Mouse (Mus musculus): ENCODE results near the gene Mus81.

Mus81 gene

GRCm38 (mm10) chr19:5487768-5488550 is at the start of gene Mus81:
TSS of gene Mus81 (minus strand) at chr19:5488402.
- ATAC-seq (ENCODE audit: insufficient number of reproducible peaks, low FRiP score, low TSS enrichment): peak; percentile 31; the same call in 1 of the 2 replicates

GRCm38 (mm10) chr19:5532520-5532919 is 44.3 kb upstream of the Mus81 start:
- no peak for ATAC-seq (ENCODE audit: insufficient number of reproducible peaks, low FRiP score, low TSS enrichment)

- no peak for ATAC-seq (ENCODE audit: insufficient number of reproducible peaks, low FRiP score, low TSS enrichment)
Observed at GRCm38 (mm10) chr19:5530138-5530524, 41.9 kb upstream of the Mus81 start.

- peak; percentile 86; the same call in 1 of the 2 replicates for ATAC-seq (ENCODE audit: insufficient number of reproducible peaks, low FRiP score, low TSS enrichment)
Observed at GRCm38 (mm10) chr19:5529325-5530137, 41.3 kb upstream of the Mus81 start.

GRCm38 (mm10) chr19:5525204-5525603 is 37.0 kb upstream of the Mus81 start:
- no peak for ATAC-seq (ENCODE audit: insufficient number of reproducible peaks, low FRiP score, low TSS enrichment)

- no peak for ATAC-seq (ENCODE audit: insufficient number of reproducible peaks, low FRiP score, low TSS enrichment)
Observed at GRCm38 (mm10) chr19:5518721-5519120, 30.5 kb upstream of the Mus81 start.

- no peak for ATAC-seq (ENCODE audit: insufficient number of reproducible peaks, low FRiP score, low TSS enrichment)
Observed at GRCm38 (mm10) chr19:5516906-5517505, 28.8 kb upstream of the Mus81 start.

- ATAC-seq (ENCODE audit: insufficient number of reproducible peaks, low FRiP score, low TSS enrichment): no peak
Observed at GRCm38 (mm10) chr19:5515840-5516777, 27.9 kb upstream of the Mus81 start.

GRCm38 (mm10) chr19:5513005-5513349 is 24.8 kb upstream of the Mus81 start:
- ATAC-seq (ENCODE audit: insufficient number of reproducible peaks, low FRiP score, low TSS enrichment): no peak

- ATAC-seq (ENCODE audit: insufficient number of reproducible peaks, low FRiP score, low TSS enrichment): no peak
Observed at GRCm38 (mm10) chr19:5512091-5513004, 24.1 kb upstream of the Mus81 start.

GRCm38 (mm10) chr19:5511074-5511632 is 23.0 kb upstream of the Mus81 start:
- no peak for ATAC-seq (ENCODE audit: insufficient number of reproducible peaks, low FRiP score, low TSS enrichment)

GRCm38 (mm10) chr19:5510031-5511026 is 22.1 kb upstream of the Mus81 start, which contains the start of gene Snx32:
TSS of gene Snx32 (minus strand) at chr19:5510538.
- peak; percentile 100 for ATAC-seq (ENCODE audit: insufficient number of reproducible peaks, low FRiP score, low TSS enrichment)

- ATAC-seq (ENCODE audit: insufficient number of reproducible peaks, low FRiP score, low TSS enrichment): no peak
Observed at GRCm38 (mm10) chr19:5503687-5504086, 15.5 kb upstream of the Mus81 start, which contains the start of gene 1700020D05Rik. TSS of gene 1700020D05Rik (minus strand) at chr19:5503787.

- no peak for ATAC-seq (ENCODE audit: insufficient number of reproducible peaks, low FRiP score, low TSS enrichment)
Observed at GRCm38 (mm10) chr19:5500330-5500875, 12.2 kb upstream of the Mus81 start.

- no peak for ATAC-seq (ENCODE audit: insufficient number of reproducible peaks, low FRiP score, low TSS enrichment)
Observed at GRCm38 (mm10) chr19:5496052-5496370, 7.8 kb upstream of the Mus81 start.

GRCm38 (mm10) chr19:5495353-5496051 is 7.3 kb upstream of the Mus81 start:
- no peak for ATAC-seq (ENCODE audit: insufficient number of reproducible peaks, low FRiP score, low TSS enrichment)

- ATAC-seq (ENCODE audit: insufficient number of reproducible peaks, low FRiP score, low TSS enrichment): no peak
Observed at GRCm38 (mm10) chr19:5494314-5494713, 6.1 kb upstream of the Mus81 start.

Measured in cerebellum, adult (tissue).